Mouse (Mus musculus): ENCODE measurements at regions not wholly inside any gene's neighbourhood (a gene's known extent, or its start where the extent isn't known, plus 50 kb on each side); places are given as distances from the start of the nearest gene placed in this dataset.

DNA sequence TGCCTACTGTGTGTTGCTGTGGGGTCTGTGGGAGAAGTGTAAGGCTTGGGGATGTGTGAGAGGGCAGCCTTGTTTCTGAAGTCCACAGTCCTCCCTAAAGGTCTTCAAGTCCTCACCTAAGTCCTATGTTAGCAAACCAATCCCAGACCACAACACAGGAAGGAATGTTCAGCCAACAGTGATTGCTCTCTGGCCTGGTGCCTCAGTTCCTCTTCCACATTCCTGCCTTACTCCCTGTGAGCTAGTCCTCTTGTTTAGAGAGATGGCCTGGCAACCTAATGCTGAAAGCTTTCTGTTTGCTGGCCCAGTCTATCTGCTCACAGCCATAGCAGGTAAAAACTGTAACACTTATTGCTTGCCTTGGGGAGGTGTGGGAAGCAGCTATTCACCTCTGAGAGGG is 58.4 kb upstream of the Habp2 start:
- intact Hi-C loops (cut with DNase I) = no loop called here
- DNase-seq (ENCODE audit: low spot score) = no peak

DNA sequence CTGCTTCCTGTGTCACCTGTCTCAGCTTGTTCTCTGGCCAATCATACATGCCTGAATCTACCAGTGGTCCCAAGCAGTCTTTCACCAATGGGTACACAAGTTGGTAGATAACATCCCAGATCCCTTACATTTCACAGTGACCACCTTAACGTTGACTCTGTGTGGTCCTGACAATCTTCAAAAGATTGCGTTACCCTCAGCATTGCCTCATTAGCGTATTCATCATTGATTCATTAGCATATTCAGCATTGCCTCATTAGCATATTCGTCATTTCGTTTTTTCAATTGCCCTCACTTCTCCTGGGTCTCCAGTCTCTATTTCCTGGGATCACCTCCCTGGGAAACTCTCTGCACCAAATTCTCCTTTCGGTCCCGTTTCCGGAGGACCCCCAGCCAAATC is 55.5 kb upstream of the Habp2 start:
- intact Hi-C loops (cut with DNase I) = no loop called here

DNA sequence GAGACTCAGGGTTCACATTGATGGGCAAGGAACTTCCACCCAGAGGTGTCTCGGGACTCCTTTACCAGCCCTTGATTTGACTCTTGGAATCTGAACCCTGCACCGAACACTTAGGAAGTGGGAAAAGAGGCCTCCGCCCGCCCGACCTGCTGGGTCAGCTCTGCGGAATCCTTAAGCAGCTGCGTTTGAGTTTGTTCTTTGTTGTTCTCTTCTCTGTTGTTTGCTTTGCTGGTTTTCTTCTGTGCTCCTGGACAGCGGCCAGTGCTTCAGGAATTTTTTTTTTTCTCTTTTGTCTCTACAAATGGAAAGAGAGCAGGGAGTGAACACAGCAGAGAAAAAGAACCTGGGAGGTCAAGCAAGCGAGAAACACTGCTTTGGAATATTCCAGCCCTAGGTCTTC is 55.1 kb upstream of the Habp2 start:
- intact Hi-C loops (cut with DNase I) = no loop called here
- DNase-seq (ENCODE audit: low spot score) = no peak

More for the DNA sequence above, 55.5 kb upstream of the Habp2 start:
- DNase-seq (ENCODE audit: low spot score) = no peak

DNA sequence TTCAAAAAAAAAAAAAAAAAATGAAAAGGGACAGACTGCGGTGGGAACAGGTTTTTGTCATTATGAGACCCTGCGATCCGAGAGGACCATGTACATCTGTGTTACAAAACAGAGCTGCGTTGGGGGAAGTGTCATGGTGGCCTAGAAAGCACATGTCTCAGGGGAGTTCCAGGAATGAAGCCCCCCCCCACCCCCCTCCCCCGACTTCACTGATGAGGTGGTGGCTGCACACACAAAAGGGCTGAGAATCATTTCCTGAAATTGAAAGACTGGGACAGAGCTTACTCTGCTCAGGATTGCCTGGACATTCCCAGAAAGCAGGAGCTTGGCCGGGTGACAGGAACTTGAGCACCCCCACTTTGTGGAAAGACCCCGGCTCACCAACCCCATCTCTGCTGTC is 54.7 kb upstream of the Habp2 start:
- no peak for DNase-seq (ENCODE audit: low spot score)
- intact Hi-C loops (cut with DNase I) = no loop called here

DNA sequence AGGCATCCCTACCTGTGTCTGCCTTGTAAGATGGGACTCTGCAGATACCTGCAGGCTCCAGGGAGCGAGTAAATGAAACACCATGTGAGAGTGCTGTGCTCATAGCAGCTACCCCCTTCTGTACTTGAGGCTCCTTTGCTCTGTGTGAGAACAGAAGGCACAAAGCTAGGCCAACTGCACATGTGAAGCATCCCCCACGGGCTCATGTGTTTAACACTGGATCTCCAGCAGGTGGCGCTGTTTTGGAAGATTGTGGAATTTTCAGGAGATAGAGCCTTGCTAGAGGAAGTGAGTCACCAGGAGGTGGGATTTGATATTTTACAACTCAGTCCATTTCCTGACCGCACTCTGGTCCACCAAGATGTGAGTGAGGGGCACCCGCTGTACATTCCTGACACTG is 54.0 kb upstream of the Habp2 start:
- intact Hi-C loops (cut with DNase I) = no loop called here
- no peak for DNase-seq (ENCODE audit: low spot score)

DNA sequence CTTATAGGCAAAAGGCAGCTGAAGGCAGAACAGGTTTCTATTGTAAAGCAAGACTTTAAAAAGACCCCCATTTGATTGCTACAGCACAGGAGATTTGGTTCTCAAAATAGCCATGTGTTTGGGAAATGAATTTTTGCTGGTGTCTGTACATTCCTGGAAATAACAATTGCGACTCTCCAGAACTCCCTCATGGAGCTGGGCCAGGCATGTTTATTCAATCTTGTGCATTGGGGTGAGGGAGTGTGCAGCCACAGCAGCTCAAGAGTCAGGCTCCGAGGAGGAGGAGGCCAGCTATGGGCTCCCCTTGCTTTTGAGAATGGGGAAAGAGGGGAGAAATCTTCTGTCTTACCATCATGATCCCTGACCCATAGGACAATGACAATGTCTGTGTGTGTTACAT is 51.9 kb upstream of the Habp2 start:
- no peak for DNase-seq (ENCODE audit: low spot score)
- intact Hi-C loops (cut with DNase I) = no loop called here

Measured in heart, postnatal 25 days (tissue).